Mouse (Mus musculus) cerebellum, adult 2 months (tissue): Measurements from ENCODE around the gene Cs. TPM values are rescaled to one million over a fixed set of nuclear protein-coding genes. Genes with fewer than 3 reads are reported as not detected.

Experiments used
- DNase-seq, 2 experiments: peaks; one replicate each; pipeline ENCODE4 v3.0.0; 2021
- H3K27ac ChIP-seq: fragments of 200-500 bp; 2 replicates; pipeline ENCODE4 v1.5.1; 2012; ENCODE audit warnings: low read length, control low read depth, inconsistent platforms; ENCODE audit not compliant: insufficient read depth
- H3K27me3 ChIP-seq: fragments of 200-500 bp; 2 replicates; pipeline ENCODE4 v1.6.1; 2012; ENCODE audit warnings: inconsistent platforms, mild to moderate bottlenecking, low read length, moderate library complexity; ENCODE audit not compliant: control insufficient read depth, insufficient read depth
- H3K4me1 ChIP-seq: fragments of 200-500 bp; 2 replicates; pipeline ENCODE4 v1.6.1; 2011; ENCODE audit warnings: low read length; ENCODE audit not compliant: control insufficient read depth, insufficient read depth
- H3K4me3 ChIP-seq: fragments of 200-500 bp; replicated peaks from 2 replicates; pipeline ENCODE3; 2011; ENCODE audit warnings: mild to moderate bottlenecking, low read depth, low read length, control low read depth; ENCODE audit not compliant: insufficient read depth
- CTCF ChIP-seq: fragments of 200-500 bp; IDR thresholded peaks from 2 replicates; pipeline ENCODE4 v1.5.1; 2011; ENCODE audit warnings: low read depth, mild to moderate bottlenecking, control low read depth, low read length, moderate library complexity, borderline replicate concordance; ENCODE audit not compliant: insufficient read depth
- POLR2A ChIP-seq: fragments of 200-500 bp; IDR thresholded peaks from 2 replicates; pipeline ENCODE4 v1.6.1; 2011; ENCODE audit warnings: low read length, control low read depth, borderline replicate concordance; ENCODE audit not compliant: insufficient read depth
- WGBS: fragments of 180-500 bp; shearing (Covaris S2); methylation state at CpG from one replicate; pipeline ENCODE4 v1.1.7; 2018; 5-methylcytosine and 5-hydroxymethylcytosine counted together
- polyA plus RNA-seq: library from polyadenylated mRNA; depleted of rRNA; stranded (reverse); fragments of >200 nt; gene quantifications from 2 replicates; pipeline ENCODE4 v1.2.3, GENCODE M21; 2012

Cs gene
- polyA plus RNA-seq, 1 experiment: 251 TPM

DNA sequence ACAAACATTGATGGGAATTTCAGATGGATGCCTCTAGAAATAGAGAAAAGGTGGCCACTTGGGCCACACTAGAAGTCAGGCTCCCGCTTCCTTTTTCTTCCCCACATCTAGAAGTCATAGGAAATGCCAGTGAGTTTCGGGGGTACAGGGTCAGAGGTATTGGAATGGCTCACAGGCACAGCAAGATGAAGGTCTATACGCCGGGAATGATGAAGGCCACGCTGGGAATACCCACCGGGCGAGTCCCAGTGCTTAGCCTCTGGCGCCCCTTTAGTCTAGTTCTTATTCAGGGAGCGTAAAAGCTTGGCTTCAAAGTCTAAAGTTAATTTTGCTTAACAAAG is 34.8 kb upstream of the Cs start:
- WGBS: under 1% methylated on average over 9 of the region's 9 CpGs
- no peaks in the 10 kb centered on the region for H3K27me3 ChIP-seq
- H3K4me1 ChIP-seq: peaks cover 14% of the 10 kb centered on the region
- no peak for DNase-seq
- H3K4me3 ChIP-seq: peak overlapping the region; percentile 92
- peak overlapping the region; percentile 92 for H3K27ac ChIP-seq
- TF ChIP-seq POLR2A: no peak
- no peak for TF ChIP-seq CTCF

DNA sequence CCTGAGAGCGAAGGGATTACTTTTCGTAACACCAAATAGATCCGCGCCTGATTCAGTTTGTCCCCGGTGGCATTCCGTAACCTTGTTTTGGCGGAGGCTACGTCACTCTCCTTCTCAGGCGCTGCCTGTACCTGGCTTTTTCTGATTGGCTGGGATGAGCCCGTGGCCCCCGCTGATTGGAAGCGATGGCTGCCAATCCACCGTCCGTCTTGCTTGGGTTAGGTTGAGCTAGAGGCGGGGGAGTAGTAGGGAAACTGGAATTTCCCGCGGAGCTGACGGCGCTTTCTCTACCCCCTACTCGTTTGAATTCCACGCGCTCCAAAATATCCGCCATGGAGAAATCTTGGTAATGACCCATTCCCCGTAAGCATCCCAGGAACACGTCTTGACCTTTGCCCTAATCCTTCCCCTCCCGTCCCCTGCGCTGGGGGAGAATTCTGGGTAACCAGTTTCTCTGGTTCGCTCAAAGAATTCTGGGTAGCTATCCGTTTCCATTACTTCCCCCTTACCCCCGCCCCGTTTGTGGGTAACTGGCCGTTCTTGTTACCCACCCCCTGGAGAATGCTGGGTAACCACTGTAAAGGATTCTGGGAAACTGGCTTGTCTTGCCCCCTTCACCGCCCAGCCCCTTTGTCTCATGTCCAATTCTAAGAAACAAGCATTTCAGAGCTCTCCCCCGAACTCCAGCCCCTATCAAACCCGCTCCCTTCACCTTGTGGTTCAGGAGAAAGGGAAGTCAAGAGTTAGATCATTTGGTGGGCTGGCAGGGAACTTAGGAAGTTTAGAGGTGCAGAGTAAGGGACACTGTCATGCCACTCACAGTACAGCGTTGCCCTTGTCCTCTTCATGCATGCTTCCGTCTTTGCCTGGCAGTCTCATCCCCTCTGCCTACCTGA is 34.2 kb upstream of the Cs start, which contains the start of gene Pan2:
TSS of gene Pan2 (plus strand) at position 210 of the 896 bp plus-strand sequence.
- no peaks in the 10 kb centered on the region for H3K27me3 ChIP-seq
- peaks cover 9% of the 10 kb centered on the region; the same call in 1 of the 2 replicates for H3K4me1 ChIP-seq
- H3K4me3 ChIP-seq: peak within 1 kb of the TSS; percentile 92
- under 1% methylated on average over 37 of the region's 37 CpGs for WGBS
- peak within 1 kb of the TSS; percentile 99 for H3K27ac ChIP-seq
- TF ChIP-seq CTCF (no peak), POLR2A (peak; percentile 66; the same call in 1 of the 2 replicates)
- peak; percentile 100 for DNase-seq

DNA sequence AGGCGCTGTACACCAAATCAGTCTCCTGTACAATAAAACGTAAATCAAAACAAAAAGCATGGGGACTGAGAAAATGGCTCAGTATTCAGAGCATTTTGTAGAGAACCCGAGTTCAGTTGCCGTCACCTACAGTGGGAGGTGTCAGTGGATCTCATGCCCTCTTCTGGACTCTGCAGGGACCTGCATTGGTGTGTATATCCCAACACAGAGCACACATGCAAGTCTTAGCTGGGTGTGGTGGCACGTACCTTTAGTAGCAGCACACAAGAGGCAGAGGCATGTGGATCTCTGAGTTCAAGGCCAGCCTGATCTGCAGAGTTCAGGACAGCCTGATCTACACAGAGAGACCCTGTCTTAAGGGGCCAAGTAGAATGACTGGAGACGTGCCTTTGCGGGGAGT is 27.9 kb upstream of the Cs start:
- no peak overlapping the region for H3K4me3 ChIP-seq
- no peak for DNase-seq
- no peak overlapping the region for H3K27ac ChIP-seq
- no peaks in the 10 kb centered on the region for H3K27me3 ChIP-seq
- peaks cover 7% of the 10 kb centered on the region for H3K4me1 ChIP-seq
- WGBS: 86% methylated on average over 7 of the region's 7 CpGs
- no peak for TF ChIP-seq POLR2A
- no peak for TF ChIP-seq CTCF

DNA sequence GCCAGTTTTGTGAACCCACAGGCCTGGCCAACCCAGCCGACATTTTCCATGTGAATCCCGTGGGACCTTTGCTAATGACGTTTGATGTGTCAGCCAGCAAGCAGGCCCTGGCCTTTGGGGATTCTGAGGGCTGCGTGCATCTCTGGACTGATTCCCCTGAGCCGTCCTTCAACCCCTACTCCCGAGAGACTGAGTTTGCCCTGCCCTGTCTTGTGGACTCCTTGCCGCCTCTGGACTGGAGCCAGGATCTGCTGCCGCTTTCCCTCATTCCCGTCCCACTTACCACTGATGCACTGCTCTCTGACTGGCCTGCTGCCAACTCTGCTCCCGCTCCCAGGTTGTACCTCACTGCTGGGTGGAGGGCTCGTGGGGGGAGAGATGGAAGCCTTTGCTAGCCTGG is 27.4 kb upstream of the Cs start:
- H3K4me3 ChIP-seq: no peak overlapping the region
- peaks cover 7% of the 10 kb centered on the region for H3K4me1 ChIP-seq
- TF ChIP-seq CTCF: no peak
- TF ChIP-seq POLR2A: no peak
- H3K27ac ChIP-seq: no peak overlapping the region
- no peaks in the 10 kb centered on the region for H3K27me3 ChIP-seq
- DNase-seq: peak; percentile 52 to 58
- WGBS: 14% methylated on average over 11 of the region's 11 CpGs

DNA sequence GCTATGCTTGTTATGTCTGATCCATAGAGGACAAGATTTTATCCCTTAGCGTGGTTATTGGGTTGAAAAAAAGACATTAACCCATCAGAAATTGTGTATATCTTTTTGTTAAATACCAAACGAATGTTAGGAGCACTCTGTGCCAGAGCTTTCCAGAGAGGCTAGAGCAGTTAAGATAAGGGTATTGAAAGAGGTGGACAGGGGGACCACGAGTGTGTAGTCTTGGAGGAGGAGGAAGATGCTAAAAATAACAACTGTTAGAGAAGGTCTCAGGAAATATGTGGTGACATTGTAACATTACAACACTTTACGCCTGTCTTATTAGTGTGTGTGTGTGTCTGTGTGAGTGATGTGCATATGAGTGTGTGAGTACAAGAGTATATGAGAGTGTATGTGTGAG is 26.6 kb upstream of the Cs start:
- TF ChIP-seq POLR2A: no peak
- TF ChIP-seq CTCF: no peak
- 82% methylated on average over 4 of the region's 4 CpGs for WGBS

DNA sequence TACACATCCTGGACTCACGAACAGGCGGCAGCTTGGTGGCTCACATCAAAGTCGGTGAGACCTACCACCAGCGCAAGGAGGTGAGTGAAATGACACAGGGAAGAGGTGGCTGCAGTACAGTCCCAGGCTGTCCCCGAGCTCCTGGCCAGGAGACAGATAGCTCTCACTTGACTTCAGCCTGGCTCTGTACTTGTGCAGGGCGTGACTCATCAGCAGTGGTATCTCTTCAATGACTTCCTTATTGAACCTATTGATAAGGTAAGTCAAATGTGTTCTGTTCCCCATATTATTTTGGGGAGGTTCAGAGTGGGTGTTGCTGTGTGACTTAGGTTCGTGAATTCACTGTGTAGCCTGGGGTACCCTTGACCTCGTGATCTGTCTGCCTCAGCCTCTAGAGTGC is 22.0 kb upstream of the Cs start:
- DNase-seq: no peak
- 94% methylated on average over 8 of the region's 8 CpGs for WGBS
- Histone ChIP-seq H3K27me3 (no peaks in the 10 kb centered on the region), H3K27ac (no peak overlapping the region), H3K4me1 (peaks cover under 1% of the 10 kb centered on the region; the same call in 1 of the 2 replicates), H3K4me3 (no peak overlapping the region)
- TF ChIP-seq POLR2A: no peak
- no peak for TF ChIP-seq CTCF

More for the DNA sequence above, 26.6 kb upstream of the Cs start:
- Histone ChIP-seq H3K27ac (no peak overlapping the region), H3K4me1 (peaks cover 7% of the 10 kb centered on the region), H3K4me3 (no peak overlapping the region), H3K27me3 (no peaks in the 10 kb centered on the region)
- DNase-seq: no peak

DNA sequence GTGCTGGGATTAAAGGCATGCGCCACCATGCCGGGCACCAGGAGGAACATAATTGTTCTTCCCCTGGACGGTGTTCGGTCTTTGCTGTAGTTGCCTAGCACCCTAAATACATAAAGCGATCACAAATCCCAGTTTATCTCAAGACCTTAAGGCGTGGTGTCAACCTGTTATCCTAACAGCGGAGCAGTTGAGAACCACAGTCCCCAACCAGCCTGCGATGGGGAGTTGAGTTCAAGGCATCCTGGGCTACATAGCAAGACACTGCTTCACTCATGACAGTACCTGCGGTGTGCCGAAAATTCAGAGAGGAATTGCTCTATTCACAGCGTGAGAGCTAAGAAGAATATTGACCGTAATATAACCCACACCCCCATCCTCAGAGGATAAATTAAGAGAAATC is 15.9 kb upstream of the Cs start:
- no peaks in the 10 kb centered on the region; the same call in 1 of the 2 replicates for H3K4me1 ChIP-seq

More for the DNA sequence above, 15.9 kb upstream of the Cs start:
- Histone ChIP-seq H3K27me3 (no peaks in the 10 kb centered on the region), H3K4me3 (no peak overlapping the region), H3K27ac (no peak overlapping the region)
- no peak for DNase-seq
- 46% methylated on average over 12 of the region's 12 CpGs for whole genome bisulfite sequencing
- TF ChIP-seq CTCF: no peak
- no peak for TF ChIP-seq POLR2A
